Mouse (Mus musculus) kidney, adult 2 months (tissue): ENCODE measurements around the gene Lingo2.

Experiments used
- CTCF ChIP-seq: fragments of 200-500 bp; conservative IDR thresholded peaks from 2 replicates; pipeline ENCODE4 v1.5.1; 2011; ENCODE audit warnings: low read depth, mild to moderate bottlenecking, control low read depth, low read length, moderate library complexity, mixed read lengths; ENCODE audit not compliant: insufficient read depth, insufficient read length
- POLR2A ChIP-seq: fragments of 200-500 bp; IDR thresholded peaks from one replicate; pipeline ENCODE4 v1.6.1; 2011; ENCODE audit warnings: low read depth, low read length, control low read depth

- TF ChIP-seq CTCF: no peak
- no peak for TF ChIP-seq POLR2A
These were observed 912.8 kb downstream of the Lingo2 start for GRCm38 (mm10) chr4:36038742-36039141.
